Mouse (Mus musculus): ENCODE measurements around the gene Arl6ip6. TPM values are rescaled to one million over a fixed set of nuclear protein-coding genes. Genes with fewer than 3 reads are reported as not detected.
A peak's percentile ranks its signal among the peaks of the same experiment; 100 is the strongest.

Gene Arl6ip6
- 10 to 100 TPM in 8 of 26 experiments, 1 to 10 TPM in 18; 3.3 to 31.6 (median 7.9) TPM for total RNA-seq (2018; cell fraction: chromatin; rRNA removed)
- 10 to 100 TPM in 25 of 26 experiments, 1 to 10 TPM in 1; 10.0 to 19.6 (median 14.0) TPM for total RNA-seq (2018; cell fraction: cytosol; rRNA removed)
- total RNA-seq (2018; cell fraction: nucleus; rRNA removed): 10 to 100 TPM in 25 of 26 experiments, 1 to 10 TPM in 1; 7.9 to 30.4 (median 16.7) TPM
- polyA plus RNA-seq (2018): 8.7 to 23.1 TPM (median 15.5 TPM) in 3 replicates

GRCm38 (mm10) chr2:53191523-53192220 lies at the start of gene Arl6ip6:
Arl6ip6 (plus strand) TSS chr2:53191726.
- Histone ChIP-seq H3K79me2 (ENCODE audit: inconsistent target) (peaks cover 69% of the 10 kb centered on the region), H3K4me3 (ENCODE audit: inconsistent target) (peak within 1 kb of the TSS; percentile 100), H3K36me3 (ENCODE audit: inconsistent target) (peaks cover 10% of the 10 kb centered on the region; the same call in 1 of the 2 replicates), H3K27ac (peak within 1 kb of the TSS; percentile 81)
- WGBS (ENCODE audit: missing documents): under 1% methylated on average over 60 of the region's 82 CpGs

- Histone ChIP-seq H3K36me3 (ENCODE audit: inconsistent target) (peaks cover 74% of the 10 kb centered on the region), H3K27ac (no peak overlapping the region), H3K4me3 (ENCODE audit: inconsistent target) (no peak overlapping the region), H3K79me2 (ENCODE audit: inconsistent target) (no peaks in the 10 kb centered on the region)
These were observed 44.7 kb upstream of the Arl6ip6 start for GRCm38 (mm10) chr2:53146852-53147251.

GRCm38 (mm10) chr2:53173966-53174365 lies 17.6 kb upstream of the Arl6ip6 start:
- Histone ChIP-seq H3K4me3 (ENCODE audit: inconsistent target) (no peak overlapping the region), H3K36me3 (ENCODE audit: inconsistent target) (peaks cover 24% of the 10 kb centered on the region), H3K27ac (no peak overlapping the region), H3K79me2 (ENCODE audit: inconsistent target) (peaks cover 98% of the 10 kb centered on the region)

GRCm38 (mm10) chr2:53178966-53179365 lies 12.6 kb upstream of the Arl6ip6 start:
- peaks cover 23% of the 10 kb centered on the region for H3K36me3 ChIP-seq (ENCODE audit: inconsistent target)
- H3K79me2 ChIP-seq (ENCODE audit: inconsistent target): peaks cover 98% of the 10 kb centered on the region
- H3K27ac ChIP-seq: no peak overlapping the region
- no peak overlapping the region for H3K4me3 ChIP-seq (ENCODE audit: inconsistent target)
- 83% methylated on average over 3 of the region's 3 CpGs for WGBS (ENCODE audit: missing documents)

- Histone ChIP-seq H3K36me3 (ENCODE audit: inconsistent target) (peaks cover 16% of the 10 kb centered on the region; the same call in 1 of the 2 replicates), H3K27ac (no peak overlapping the region), H3K79me2 (ENCODE audit: inconsistent target) (peaks cover 98% of the 10 kb centered on the region), H3K4me3 (ENCODE audit: inconsistent target) (no peak overlapping the region)
These were observed 11.7 kb upstream of the Arl6ip6 start for GRCm38 (mm10) chr2:53179876-53180275.

GRCm38 (mm10) chr2:53189811-53190210 lies 1.7 kb upstream of the Arl6ip6 start:
- H3K27ac ChIP-seq: no peak overlapping the region
- WGBS (ENCODE audit: missing documents): 81% methylated on average over 3 of the region's 3 CpGs
- H3K4me3 ChIP-seq (ENCODE audit: inconsistent target): peak overlapping the region; percentile 100
- peaks cover 8% of the 10 kb centered on the region; the same call in 1 of the 2 replicates for H3K36me3 ChIP-seq (ENCODE audit: inconsistent target)
- peaks cover 85% of the 10 kb centered on the region for H3K79me2 ChIP-seq (ENCODE audit: inconsistent target)

- Histone ChIP-seq H3K36me3 (ENCODE audit: inconsistent target) (peaks cover 14% of the 10 kb centered on the region; the same call in 1 of the 2 replicates), H3K27ac (peak within 1 kb of the TSS; percentile 81), H3K4me3 (ENCODE audit: inconsistent target) (peak within 1 kb of the TSS; percentile 100), H3K79me2 (ENCODE audit: inconsistent target) (peaks cover 75% of the 10 kb centered on the region)
- WGBS (ENCODE audit: missing documents): under 1% methylated on average over 53 of the region's 53 CpGs
These were observed 628 bp upstream of the Arl6ip6 start, which contains the start of gene Prpf40a for GRCm38 (mm10) chr2:53190684-53191511. Prpf40a (minus strand) TSS chr2:53191284.

GRCm38 (mm10) chr2:53192386-53192785 lies 860 bp downstream of the Arl6ip6 start:
- H3K27ac ChIP-seq: peak overlapping the region; percentile 44
- WGBS (ENCODE audit: missing documents): under 1% methylated on average over 20 of the region's 20 CpGs

GRCm38 (mm10) chr2:53196431-53196830 lies 4.9 kb downstream of the Arl6ip6 start:
- Histone ChIP-seq H3K36me3 (ENCODE audit: inconsistent target) (0 out of 2 replicates have a peak, but pooled peaks cover 6% of the 10 kb centered on the region), H3K79me2 (ENCODE audit: inconsistent target) (peaks cover 50% of the 10 kb centered on the region), H3K27ac (no peak overlapping the region), H3K4me3 (ENCODE audit: inconsistent target) (no peak overlapping the region)
- WGBS (ENCODE audit: missing documents): 96% methylated on average over 5 of the region's 10 CpGs

More at GRCm38 (mm10) chr2:53192386-53192785, 860 bp downstream of the Arl6ip6 start:
- peaks cover 6% of the 10 kb centered on the region; the same call in 1 of the 2 replicates for H3K36me3 ChIP-seq (ENCODE audit: inconsistent target)
- peak overlapping the region; percentile 100 for H3K4me3 ChIP-seq (ENCODE audit: inconsistent target)
- H3K79me2 ChIP-seq (ENCODE audit: inconsistent target): peaks cover 62% of the 10 kb centered on the region

GRCm38 (mm10) chr2:53199203-53199602 lies 7.7 kb downstream of the Arl6ip6 start:
- 0 out of 2 replicates have a peak, but pooled peaks cover 6% of the 10 kb centered on the region for H3K36me3 ChIP-seq (ENCODE audit: inconsistent target)
- 100% methylated on average over 1 of the region's 1 CpGs for WGBS (ENCODE audit: missing documents)

GRCm38 (mm10) chr2:53200164-53200885 lies 8.8 kb downstream of the Arl6ip6 start:
- Histone ChIP-seq H3K4me3 (ENCODE audit: inconsistent target) (no peak overlapping the region), H3K79me2 (ENCODE audit: inconsistent target) (peaks cover 44% of the 10 kb centered on the region; the same call in 1 of the 2 replicates), H3K36me3 (ENCODE audit: inconsistent target) (0 out of 2 replicates have a peak, but pooled peaks cover 3% of the 10 kb centered on the region), H3K27ac (peak overlapping the region; percentile 28)
- 19% methylated on average over 4 of the region's 4 CpGs for WGBS (ENCODE audit: missing documents)

More at GRCm38 (mm10) chr2:53199203-53199602, 7.7 kb downstream of the Arl6ip6 start:
- H3K27ac ChIP-seq: no peak overlapping the region
- H3K79me2 ChIP-seq (ENCODE audit: inconsistent target): peaks cover 41% of the 10 kb centered on the region
- no peak overlapping the region for H3K4me3 ChIP-seq (ENCODE audit: inconsistent target)

- 67% methylated on average over 5 of the region's 5 CpGs for WGBS (ENCODE audit: missing documents)
- no peak overlapping the region for H3K4me3 ChIP-seq (ENCODE audit: inconsistent target)
- H3K27ac ChIP-seq: no peak overlapping the region
- H3K79me2 ChIP-seq (ENCODE audit: inconsistent target): peaks cover 37% of the 10 kb centered on the region
- H3K36me3 ChIP-seq (ENCODE audit: inconsistent target): no peaks in the 10 kb centered on the region
These were observed 13.1 kb downstream of the Arl6ip6 start for GRCm38 (mm10) chr2:53204373-53205274.

GRCm38 (mm10) chr2:53206749-53207148 lies 15.2 kb downstream of the Arl6ip6 start:
- Histone ChIP-seq H3K79me2 (ENCODE audit: inconsistent target) (peaks cover 22% of the 10 kb centered on the region), H3K36me3 (ENCODE audit: inconsistent target) (0 out of 2 replicates have a peak, but pooled peaks cover 4% of the 10 kb centered on the region), H3K27ac (no peak overlapping the region), H3K4me3 (ENCODE audit: inconsistent target) (no peak overlapping the region)

All from macrophage (primary cell).